Mouse (Mus musculus) myocyte (in vitro differentiated cells): ENCODE results near the gene Olfr710. TPM values are rescaled to one million over a fixed set of nuclear protein-coding genes. Genes with fewer than 3 reads are reported as not detected.
"Not testable (repeated sequence)": the region's sequence is repeated elsewhere in the genome, so short reads cannot be mapped to it uniquely, and the experiment has no call there.

Experiments
- H3K27me3 ChIP-seq: one replicate; pipeline ENCODE4 v1.6.1; 2011; ENCODE audit not compliant: control insufficient read depth, insufficient read depth, insufficient read length
- H3K36me3 ChIP-seq: one replicate; pipeline ENCODE4 v1.6.1; 2011; ENCODE audit not compliant: control insufficient read depth, insufficient read depth
- H3K4me2 ChIP-seq: one replicate; pipeline ENCODE4 v1.6.1; 2011; ENCODE audit warnings: low read depth, control low read depth
- H3K4me3 ChIP-seq: one replicate; pipeline ENCODE4 v1.5.1; 2011; ENCODE audit warnings: mild to moderate bottlenecking, control low read depth, moderate library complexity
- H3K79me2 ChIP-seq: one replicate; pipeline ENCODE4 v1.6.1; 2011; ENCODE audit not compliant: control insufficient read depth, insufficient read depth
- H3ac ChIP-seq: one replicate; pipeline ENCODE4 v1.6.1; 2011; ENCODE audit not compliant: control insufficient read depth, insufficient read length
- CEBPB ChIP-seq: IDR thresholded peaks from 2 replicates; pipeline ENCODE4 v1.6.1; 2011; ENCODE audit warnings: mild to moderate bottlenecking, moderate library complexity; ENCODE audit not compliant: poor library complexity, insufficient read depth, severe bottlenecking
- E2F4 ChIP-seq: IDR thresholded peaks from one replicate; pipeline ENCODE4 v1.6.1; 2011; ENCODE audit warnings: mild to moderate bottlenecking, control low read depth, moderate library complexity; ENCODE audit not compliant: insufficient read depth
- MAX ChIP-seq: IDR thresholded peaks from one replicate; pipeline ENCODE4 v1.6.1; 2011; ENCODE audit warnings: low read depth, mild to moderate bottlenecking, control low read depth
- MYOD1 ChIP-seq, 3 experiments: IDR thresholded peaks; one replicate each; pipeline ENCODE4 v1.6.1; 2011; ENCODE audit warnings: control low read depth in 2 of 3, low read depth in 2 of 3, mild to moderate bottlenecking in 2 of 3, moderate library complexity in 1 of 3; ENCODE audit not compliant: insufficient read length in 2 of 3, control insufficient read depth in 1 of 3
- MYOG ChIP-seq, 3 experiments: IDR thresholded peaks; one replicate each; pipeline ENCODE4 v1.6.1; 2011; ENCODE audit warnings: control low read depth in 2 of 3, low read depth in 2 of 3, mild to moderate bottlenecking in 2 of 3; ENCODE audit not compliant: insufficient read length in 2 of 3, control insufficient read depth in 1 of 3, insufficient read depth in 1 of 3
- POLR2A ChIP-seq: IDR thresholded peaks from one replicate; pipeline ENCODE4 v1.6.1; 2011; ENCODE audit warnings: low read depth, mild to moderate bottlenecking, control low read depth, moderate library complexity; ENCODE audit not compliant: insufficient read length
- POLR2AphosphoS2 ChIP-seq: IDR thresholded peaks from one replicate; pipeline ENCODE4 v1.6.1; 2011; ENCODE audit warnings: low read depth, control low read depth; ENCODE audit not compliant: insufficient read length
- REST ChIP-seq: IDR thresholded peaks from one replicate; pipeline ENCODE4 v1.6.1; 2011; ENCODE audit warnings: mild to moderate bottlenecking, control low read depth, moderate library complexity; ENCODE audit not compliant: insufficient read depth, insufficient read length
- SRF ChIP-seq: IDR thresholded peaks from one replicate; pipeline ENCODE4 v1.6.1; 2011; ENCODE audit warnings: low read depth; ENCODE audit not compliant: control insufficient read depth, insufficient read length
- TCF12 ChIP-seq: IDR thresholded peaks from one replicate; pipeline ENCODE4 v1.6.1; 2011; ENCODE audit warnings: mild to moderate bottlenecking, control low read depth; ENCODE audit not compliant: poor library complexity, insufficient read depth, severe bottlenecking
- TCF3 ChIP-seq: IDR thresholded peaks from one replicate; pipeline ENCODE4 v1.6.1; 2011; ENCODE audit warnings: low read depth, control low read depth; ENCODE audit not compliant: insufficient read length
- USF1 ChIP-seq: IDR thresholded peaks from one replicate; pipeline ENCODE4 v1.6.1; 2011; ENCODE audit warnings: low read depth, mild to moderate bottlenecking, control low read depth, moderate library complexity
- polyA plus RNA-seq: library from polyadenylated mRNA; unstranded; fragments of >200 nt; fragmentation: generic; extraction: Trizol; gene quantifications from one replicate; pipeline ENCODE4 v1.2.1, GENCODE M21; 2012; ENCODE audit warnings: missing spikeins

The Olfr710 gene
- polyA plus RNA-seq, 1 experiment, result not detected

DNA sequence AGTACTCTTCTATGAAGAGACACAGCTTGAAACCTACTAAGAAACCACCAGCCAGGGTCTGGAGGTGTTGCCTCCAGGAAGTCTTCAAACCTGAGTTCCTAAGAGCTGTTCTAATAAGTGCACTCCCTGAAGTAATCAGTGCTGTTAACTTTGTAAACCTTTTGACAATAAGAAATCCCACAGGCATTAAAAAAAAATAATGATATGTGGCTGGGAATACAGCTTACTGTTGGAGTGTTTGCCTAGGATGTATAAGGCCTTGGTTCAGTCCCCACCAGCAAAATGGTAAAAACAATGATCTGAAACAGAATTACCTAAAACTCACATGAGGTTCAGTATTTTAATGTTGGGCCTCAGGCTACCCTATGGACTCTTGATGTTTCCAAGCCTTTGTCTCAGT, 16.0 kb downstream of the Olfr710 start, which contains the start of gene Olfr709-ps1:
Gene Olfr709-ps1, minus strand, starts transcription at position 101 of the 400 bp plus-strand sequence.
- TF ChIP-seq POLR2AphosphoS2, result no peak
- TF ChIP-seq TCF3, result no peak
- TF ChIP-seq MAX, result no peak
- no peak for TF ChIP-seq SRF
- TF ChIP-seq CEBPB, result no peak
- no peak for TF ChIP-seq POLR2A
- no peak for TF ChIP-seq TCF12
- TF ChIP-seq REST, result no peak
- no peak for TF ChIP-seq USF1
- no peak for TF ChIP-seq MYOD1 (IDR thresholded peaks at IDR 0.05; ENCODE audit: control insufficient read depth in 1 of 3, insufficient read length in 2 of 3, low read depth in 2 of 3)
- no peak for TF ChIP-seq E2F4
- no peak for TF ChIP-seq MYOG (IDR thresholded peaks at IDR 0.05; ENCODE audit: control insufficient read depth in 1 of 3, insufficient read depth in 1 of 3, insufficient read length in 2 of 3, low read depth in 2 of 3)
- Histone ChIP-seq H3K4me3 (no peak within 1 kb of the TSS), H3K27me3 (no peaks in the 10 kb centered on the region), H3ac (no peak within 1 kb of the TSS), H3K4me2 (no peak within 1 kb of the TSS), H3K79me2 (no peaks in the 10 kb centered on the region), H3K36me3 (no peaks in the 10 kb centered on the region)

- not testable (repeated sequence) for H3K79me2 ChIP-seq, H3ac ChIP-seq, H3K4me3 ChIP-seq, H3K4me2 ChIP-seq, H3K27me3 ChIP-seq, H3K36me3 ChIP-seq
Measured at GRCm38 (mm10) chr7:106920961-106921360, 27.2 kb downstream of the Olfr710 start.

DNA sequence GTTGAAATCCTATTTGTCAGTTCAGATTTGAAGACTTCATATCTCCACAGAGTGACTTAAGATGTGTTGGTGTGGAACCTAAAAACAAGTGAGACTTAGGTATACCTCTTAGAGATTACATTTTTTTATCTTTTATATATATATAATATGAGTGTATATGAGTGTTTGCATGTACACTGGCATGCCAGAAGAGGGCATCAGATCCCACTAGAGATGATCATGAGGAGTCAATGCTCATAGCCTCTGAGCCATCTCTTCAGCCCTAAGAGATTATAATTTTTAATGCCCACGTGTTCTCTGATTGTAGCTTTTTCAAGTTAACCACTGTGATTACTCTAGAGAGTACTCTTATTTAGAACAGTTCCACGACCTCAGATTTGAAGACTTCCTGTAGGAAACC, 40.4 kb downstream of the Olfr710 start, which contains the start of gene Olfr1532-ps1:
Gene Olfr1532-ps1, plus strand, starts transcription at position 326 of the 400 bp plus-strand sequence.
- Histone ChIP-seq H3ac (no peak within 1 kb of the TSS), H3K4me3 (no peak within 1 kb of the TSS), H3K27me3 (no peaks in the 10 kb centered on the region), H3K4me2 (no peak within 1 kb of the TSS), H3K79me2 (no peaks in the 10 kb centered on the region), H3K36me3 (no peaks in the 10 kb centered on the region)
- TF ChIP-seq MAX, result no peak
- no peak for TF ChIP-seq TCF3

- H3K4me2 ChIP-seq, H3K4me3 ChIP-seq, H3K36me3 ChIP-seq, H3K79me2 ChIP-seq, H3K27me3 ChIP-seq, H3ac ChIP-seq: not testable (repeated sequence)
Measured at GRCm38 (mm10) chr7:106901141-106901540, 47.0 kb downstream of the Olfr710 start, which contains the start of gene Olfr707. TSS of gene Olfr707 (minus strand) at chr7:106901241.

Other genes starting within 250 kb of the Olfr710 start
- not detected for gene Olfr695, start 231.9 kb downstream of the Olfr710 start, polyA plus RNA-seq
- gene Olfr697, start 205.9 kb downstream of the Olfr710 start, polyA plus RNA-seq, result not detected
- not detected for gene Olfr698, start 192.9 kb downstream of the Olfr710 start, polyA plus RNA-seq
- not detected for gene Olfr699, start 155.1 kb downstream of the Olfr710 start, polyA plus RNA-seq
- not detected for gene Olfr700, start 139.5 kb downstream of the Olfr710 start, polyA plus RNA-seq
- gene Olfr701, start 134.2 kb downstream of the Olfr710 start, polyA plus RNA-seq, result not detected
- gene Olfr702, start 114.4 kb downstream of the Olfr710 start, polyA plus RNA-seq, result not detected
- not detected for gene Olfr703, start 105.0 kb downstream of the Olfr710 start, polyA plus RNA-seq
- gene Olfr704, start 85.1 kb downstream of the Olfr710 start, polyA plus RNA-seq, result not detected
- not detected for gene Olfr705, start 71.4 kb downstream of the Olfr710 start, polyA plus RNA-seq
- not detected for gene Olfr706, start 60.1 kb downstream of the Olfr710 start, polyA plus RNA-seq
- gene Olfr707, start 47.1 kb downstream of the Olfr710 start, polyA plus RNA-seq, result not detected
- not detected for gene Olfr1532-ps1, start 40.3 kb downstream of the Olfr710 start, polyA plus RNA-seq
- gene Olfr709-ps1, start 16.1 kb downstream of the Olfr710 start, polyA plus RNA-seq, result not detected
- gene Olfr6, start 15.6 kb upstream of the Olfr710 start, polyA plus RNA-seq, result not detected
- not detected for gene Olfr711, start 27.1 kb upstream of the Olfr710 start, polyA plus RNA-seq
- not detected for gene Olfr2, start 57.8 kb upstream of the Olfr710 start, polyA plus RNA-seq
- gene Olfr713, start 82.9 kb upstream of the Olfr710 start, polyA plus RNA-seq, result not detected
- not detected for gene Olfr714, start 122.7 kb upstream of the Olfr710 start, polyA plus RNA-seq
- not detected for gene Olfr17, start 144.9 kb upstream of the Olfr710 start, polyA plus RNA-seq
- not detected for gene Olfr715b, start 162.1 kb upstream of the Olfr710 start, polyA plus RNA-seq
- not detected for gene Olfr715, start 182.8 kb upstream of the Olfr710 start, polyA plus RNA-seq
- not detected for gene Olfr716, start 190.0 kb upstream of the Olfr710 start, polyA plus RNA-seq
- not detected for gene Nlrp14, start 218.7 kb upstream of the Olfr710 start, polyA plus RNA-seq